Mouse (Mus musculus) cerebellum, postnatal 36 days (tissue): Measurements from ENCODE around the gene Il10ra.

ENCODE experiments used
- DNase-seq, 2 experiments: peaks; one replicate each; pipeline ENCODE4 v3.0.0; 2021 to 2022; ENCODE audit warnings: mixed read lengths in 2 of 2

Gene Il10ra

DNA sequence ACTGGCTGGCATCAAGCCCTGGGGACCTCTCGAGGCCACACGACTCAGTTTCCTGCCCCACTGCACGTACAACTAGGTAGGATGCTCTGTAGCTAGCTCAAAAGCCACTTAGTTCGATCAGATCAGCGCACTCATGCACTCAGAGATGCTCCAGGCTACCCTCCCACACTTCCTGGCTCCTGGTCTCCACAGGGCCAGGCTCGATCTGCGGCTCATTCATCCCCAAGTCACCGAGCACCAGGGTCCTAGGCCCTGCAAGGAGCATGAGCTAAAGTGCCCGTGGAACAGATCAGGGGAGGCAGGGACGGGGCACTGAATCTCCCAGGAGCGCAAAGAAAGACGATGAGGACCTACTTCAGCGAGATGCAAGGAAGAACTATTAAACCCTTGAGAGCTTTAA is 9.9 kb downstream of the Il10ra start:
- DNase-seq, result no peak

DNA sequence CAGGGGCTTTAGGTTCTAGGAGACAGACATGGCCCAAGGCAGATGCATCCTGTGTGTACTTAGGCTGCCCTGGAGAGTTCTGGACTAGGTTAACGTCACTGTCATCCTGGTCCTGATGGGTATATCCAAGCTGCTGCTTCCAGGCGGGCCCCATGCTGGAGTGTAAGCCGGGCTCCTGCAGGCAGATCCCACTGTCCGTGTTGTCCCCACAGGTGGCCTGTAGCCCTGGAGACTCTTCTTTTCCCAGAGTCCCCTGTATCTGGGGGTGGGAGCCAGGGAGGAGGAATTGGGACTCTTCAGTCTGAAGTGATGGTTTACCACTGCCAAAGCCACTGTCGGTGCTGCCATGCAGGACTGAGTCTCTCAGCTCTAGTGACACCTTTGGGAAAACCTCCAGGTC is 13.0 kb downstream of the Il10ra start:
- DNase-seq, result no peak

DNA sequence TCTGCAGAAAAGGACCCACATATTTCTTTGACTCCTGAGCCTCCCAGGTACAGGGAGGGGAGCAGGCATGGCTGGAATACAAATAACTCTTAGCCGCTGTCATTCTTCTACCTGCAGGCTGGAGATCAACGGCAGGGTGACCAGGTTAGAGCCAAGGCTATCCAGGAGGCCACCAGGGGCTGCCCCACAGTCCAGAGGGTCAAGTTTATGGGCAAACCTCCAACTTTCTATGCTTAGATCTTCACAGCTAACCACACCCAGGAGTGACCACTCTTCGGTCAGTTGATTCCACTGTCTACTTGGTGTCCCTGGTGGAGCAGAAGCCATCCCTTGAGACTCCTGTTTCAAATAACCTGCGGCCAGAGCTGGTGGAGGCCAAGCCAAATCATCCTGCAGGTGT is 13.5 kb downstream of the Il10ra start:
- no peak for DNase-seq

DNA sequence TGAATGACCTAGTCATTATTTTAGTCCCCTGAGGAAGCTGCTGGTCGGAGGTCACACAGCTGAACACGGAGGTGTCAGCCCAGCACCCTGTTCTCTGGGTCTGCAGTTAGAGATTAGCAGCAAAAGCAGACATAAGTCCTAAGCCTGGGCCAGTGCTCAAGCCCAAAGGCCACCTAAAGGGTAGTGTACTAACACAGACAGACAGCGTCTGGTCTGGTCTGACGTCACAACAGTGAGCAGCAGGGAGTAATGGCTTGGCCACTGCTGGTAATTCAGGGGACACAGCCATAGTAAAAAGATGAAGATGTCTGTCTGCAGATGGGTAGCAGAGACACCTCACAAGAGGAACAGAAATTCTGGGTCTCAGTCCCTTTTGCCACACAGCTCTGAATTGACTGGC is 14.3 kb downstream of the Il10ra start:
- no peak for DNase-seq

DNA sequence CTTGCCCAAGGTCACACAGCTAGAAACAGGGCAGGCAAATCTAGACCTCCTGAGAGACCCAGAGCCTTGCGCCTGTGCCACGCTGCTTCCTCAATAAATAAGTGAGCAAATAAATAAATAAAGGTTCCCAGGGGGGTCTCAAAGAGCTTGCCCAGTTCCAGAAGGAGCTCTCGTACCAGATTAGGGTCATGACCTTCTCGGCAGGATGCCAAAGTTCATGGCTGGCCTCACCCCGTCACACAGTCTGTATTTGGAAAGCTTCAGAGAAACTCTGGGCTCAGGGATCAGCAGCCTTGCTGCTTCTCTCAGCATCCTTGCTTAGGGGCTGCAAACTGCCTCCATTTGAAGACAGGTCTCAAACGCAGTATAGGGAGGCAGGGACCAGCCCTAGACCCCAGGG is 14.9 kb downstream of the Il10ra start:
- DNase-seq, result no peak

DNA sequence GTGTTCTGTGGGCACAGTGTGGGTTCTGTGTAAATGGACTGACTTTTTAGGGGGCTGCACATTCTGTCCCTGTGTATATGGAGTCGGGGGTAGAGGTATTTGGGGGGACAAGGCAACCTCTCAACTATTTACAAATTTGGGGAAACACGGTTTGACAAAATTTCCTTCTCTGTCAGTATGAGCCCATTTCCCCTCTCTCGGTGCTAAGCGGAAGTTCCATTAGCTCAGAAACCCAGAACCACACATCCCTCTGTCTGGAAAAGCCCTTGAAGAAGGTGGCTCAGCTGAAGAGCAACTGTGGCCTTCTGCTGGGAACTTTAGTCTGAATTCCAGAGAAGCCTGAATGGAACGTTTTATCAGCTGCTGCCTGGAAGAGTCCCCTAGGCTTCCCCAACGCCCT is 16.6 kb downstream of the Il10ra start:
- DNase-seq, result no peak

DNA sequence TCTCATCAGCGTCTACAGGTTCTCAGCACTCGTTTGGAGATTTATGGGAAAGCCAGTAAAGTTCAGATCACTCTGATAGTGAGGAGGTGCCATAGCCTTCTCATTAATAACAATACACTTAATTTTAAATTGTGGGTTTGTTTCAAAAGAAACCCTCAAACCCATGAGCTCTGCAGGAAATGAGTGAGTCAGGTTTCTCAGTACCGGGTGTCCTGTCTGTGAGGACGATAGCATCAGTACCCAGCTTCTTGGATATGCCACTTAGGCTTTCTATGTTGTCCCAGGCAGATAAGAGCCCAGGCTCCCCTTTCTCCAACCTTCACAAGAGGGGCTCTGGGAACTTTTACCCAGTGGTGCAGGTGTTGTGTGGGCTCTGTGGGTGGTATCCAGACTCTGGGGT is 17.0 kb downstream of the Il10ra start:
- DNase-seq, result no peak

DNA sequence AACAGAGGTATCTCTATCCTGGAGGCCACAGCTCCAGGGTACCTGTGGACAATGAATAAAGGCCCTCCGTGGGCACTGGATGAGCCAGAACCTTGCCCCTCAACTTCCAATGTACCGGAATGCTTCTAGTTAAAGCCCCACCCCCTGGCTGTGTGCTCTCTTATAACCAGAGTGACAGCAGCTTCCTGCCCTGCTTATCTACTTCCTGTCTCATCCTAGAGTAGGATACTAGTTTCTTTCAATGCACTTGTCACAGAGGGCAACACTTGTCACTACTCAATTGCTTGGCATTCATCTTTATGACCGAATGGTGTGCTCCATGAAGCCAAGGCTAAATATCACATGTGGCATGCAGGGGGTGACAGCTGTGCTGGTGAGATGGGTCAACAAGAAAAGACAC is 17.7 kb downstream of the Il10ra start:
- DNase-seq, result no peak

DNA sequence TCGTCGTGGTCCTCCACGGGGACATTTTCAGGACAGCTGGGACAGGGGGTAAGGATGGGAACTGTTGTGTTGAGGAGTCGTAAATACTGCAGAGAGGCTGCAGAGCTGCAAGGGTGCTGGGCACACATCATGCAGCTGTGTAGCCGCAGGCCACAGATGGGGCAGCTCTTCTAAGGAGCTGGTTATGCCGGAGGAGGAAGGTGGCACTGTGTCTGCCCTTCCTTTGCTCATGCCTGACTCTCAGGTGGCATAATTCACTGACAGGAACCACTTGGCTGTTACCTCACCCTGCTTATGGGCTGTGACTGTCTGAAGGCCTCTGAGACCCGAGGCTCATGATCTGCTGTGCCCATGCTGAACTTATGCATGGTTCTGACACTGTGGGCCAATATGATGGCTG is 18.6 kb downstream of the Il10ra start:
- DNase-seq, result no peak

DNA sequence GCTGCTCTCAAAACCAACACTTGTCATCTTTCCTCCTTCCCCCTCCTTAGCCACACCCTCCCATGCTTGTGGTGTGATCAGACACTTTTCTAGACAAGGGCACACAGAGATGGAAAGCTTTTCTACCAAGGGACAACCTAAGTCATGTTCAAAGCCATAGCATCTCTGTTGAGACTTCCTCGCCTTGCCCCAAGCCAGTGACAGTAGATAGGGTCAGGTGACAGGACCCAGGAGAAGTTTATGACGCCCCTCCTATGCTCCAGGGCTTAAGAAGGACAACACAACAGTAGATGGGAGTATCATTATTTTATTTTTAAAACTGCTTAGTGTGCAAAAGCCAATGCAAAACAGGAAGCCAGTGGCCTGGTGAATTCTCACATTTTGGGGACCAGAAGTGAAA is 21.4 kb downstream of the Il10ra start:
- DNase-seq, result no peak

DNA sequence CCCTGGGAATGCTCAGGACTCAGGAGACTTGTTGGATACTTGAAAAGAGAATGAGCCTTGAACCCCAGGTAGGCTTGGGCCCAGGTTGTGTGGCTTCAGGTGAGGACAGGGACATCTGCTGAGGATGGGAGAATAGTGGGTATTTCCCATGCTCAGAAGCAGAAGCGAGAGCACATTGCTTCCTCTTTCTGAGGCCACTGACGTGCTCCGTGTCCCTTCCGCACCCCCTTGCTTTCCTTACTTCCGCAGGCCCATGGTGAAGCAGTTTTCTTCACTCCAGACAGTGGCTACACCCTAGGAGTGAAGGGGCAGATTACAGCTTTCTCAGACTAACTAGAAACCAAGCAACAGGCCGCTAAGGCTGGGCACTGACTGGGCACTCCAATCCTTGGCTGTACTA is 22.9 kb downstream of the Il10ra start:
- DNase-seq, result no peak

DNA sequence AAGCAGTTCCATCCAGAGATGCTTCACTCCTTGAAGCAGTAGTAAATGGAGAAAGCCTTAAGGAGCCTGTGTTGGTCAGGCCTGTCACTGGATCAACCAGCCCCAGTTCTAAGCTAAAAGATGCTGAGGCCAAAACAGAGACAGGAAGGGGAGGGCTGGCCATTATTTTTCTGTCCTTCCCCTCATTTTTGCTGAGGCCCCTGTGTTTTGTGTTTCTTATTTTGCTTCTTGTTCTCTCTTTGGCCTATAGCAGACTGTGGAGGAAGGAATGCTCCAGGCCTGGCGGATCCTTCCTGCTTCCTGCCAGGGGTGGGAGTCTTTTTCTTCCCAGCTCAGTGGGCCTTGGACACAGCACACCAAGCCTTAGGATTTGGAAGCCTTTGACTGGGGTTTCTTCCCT is 23.5 kb downstream of the Il10ra start:
- DNase-seq, result no peak

DNA sequence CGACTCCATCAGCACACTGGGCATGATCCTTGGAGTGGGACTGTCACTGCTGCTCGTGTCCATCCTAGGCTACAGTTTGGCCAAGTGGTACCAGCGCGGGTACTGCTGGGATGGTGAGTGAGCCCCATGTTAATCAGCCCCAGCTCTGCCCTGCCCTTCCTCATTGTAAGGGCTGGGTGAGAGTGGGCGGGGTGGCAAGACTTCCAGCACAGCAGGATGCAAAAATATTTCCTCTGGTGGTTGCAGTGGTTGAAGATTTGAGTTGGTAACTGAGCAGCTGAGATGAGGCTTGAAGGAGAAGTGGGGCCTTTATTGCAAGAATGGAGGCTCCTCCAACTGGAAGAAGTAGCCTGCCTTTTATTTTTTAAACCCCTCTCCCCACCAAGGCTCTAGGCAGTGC is 27.6 kb downstream of the Il10ra start:
- DNase-seq, result no peak

DNA sequence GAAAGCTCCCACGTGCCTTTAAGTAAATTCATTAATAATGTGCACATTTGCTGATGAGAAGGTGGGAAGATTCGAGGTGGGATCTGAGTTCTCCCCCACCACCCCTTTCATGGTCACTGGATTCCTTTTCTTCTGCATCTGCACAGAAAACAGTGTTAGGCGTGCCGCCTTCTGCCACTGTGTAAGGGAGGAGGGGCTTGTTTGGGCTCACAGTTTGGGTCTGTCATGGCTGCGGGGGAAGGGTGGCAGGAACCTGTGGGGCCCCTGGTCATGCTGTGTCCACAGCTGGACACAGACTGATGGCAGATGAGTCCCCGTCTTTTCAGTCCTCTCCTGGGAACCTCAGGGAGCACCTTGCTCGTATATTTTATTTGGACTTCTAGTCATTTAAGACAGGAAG is 32.2 kb downstream of the Il10ra start:
- DNase-seq, result no peak

DNA sequence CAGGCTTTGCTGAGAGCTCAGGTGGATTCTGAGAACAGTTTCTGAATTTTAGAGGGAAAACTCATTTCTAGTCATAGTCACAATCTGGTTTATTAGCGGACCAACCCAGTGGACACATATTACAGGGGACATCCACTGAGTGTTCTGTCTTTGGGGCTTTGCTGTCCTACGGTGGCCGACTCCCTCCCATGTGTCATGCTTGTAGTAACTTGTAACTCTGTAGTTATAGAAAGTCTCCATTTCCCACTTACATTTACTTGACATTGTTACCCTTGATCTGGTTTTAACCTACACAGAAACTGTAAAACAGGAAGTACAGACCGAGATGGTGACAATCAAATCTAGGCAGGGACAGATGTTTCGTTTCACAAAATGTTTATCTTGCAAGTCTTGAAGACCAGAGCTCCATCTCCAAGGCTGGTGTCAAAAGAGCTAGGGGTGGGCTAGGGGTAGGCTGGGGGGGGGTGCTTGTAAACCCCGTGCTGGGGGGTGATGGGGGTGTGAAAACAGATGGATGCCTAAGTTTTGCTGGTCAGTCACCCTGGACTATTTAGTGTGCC is 33.2 kb downstream of the Il10ra start:
- DNase-seq, result no peak

DNA sequence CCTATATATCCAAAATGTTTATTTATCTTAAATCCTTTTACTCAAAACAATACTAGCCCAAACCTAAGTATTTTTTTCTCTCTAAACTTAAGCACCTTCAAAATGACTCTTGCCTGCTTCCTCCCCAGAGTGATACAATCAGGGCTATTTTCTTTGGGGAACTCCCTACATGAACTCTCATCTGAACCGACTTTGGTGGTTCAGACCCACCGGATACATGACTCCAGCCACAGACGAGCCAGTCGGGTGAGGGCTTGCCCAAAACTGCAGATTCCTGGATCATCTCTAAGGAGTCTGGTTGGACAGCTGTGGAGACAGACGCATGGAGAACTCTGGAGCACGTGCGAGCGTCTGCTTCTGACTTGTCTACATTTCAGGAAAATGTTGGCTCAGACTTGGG is 39.6 kb downstream of the Il10ra start:
- DNase-seq, result no peak

DNA sequence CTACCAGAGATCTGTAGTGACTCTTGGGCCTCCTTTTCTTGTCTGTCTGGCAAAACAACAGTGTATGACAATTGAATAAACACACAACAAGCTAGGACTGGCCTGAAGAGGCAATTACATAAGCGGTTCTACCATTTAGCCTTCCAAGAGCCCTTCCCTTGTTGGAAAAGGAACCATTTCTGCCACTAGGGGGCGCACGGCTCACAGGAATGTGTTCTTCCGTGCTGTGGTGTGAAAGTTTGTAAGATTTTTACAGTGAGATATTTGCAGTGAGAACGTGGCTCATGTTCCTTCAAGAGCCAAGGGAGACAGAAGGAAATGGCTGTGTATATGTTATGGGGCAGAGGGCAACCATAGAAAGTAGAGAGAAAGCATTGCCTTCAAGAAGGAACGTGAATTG is 47.4 kb downstream of the Il10ra start:
- DNase-seq, result peak; percentile 94 to 97

DNA sequence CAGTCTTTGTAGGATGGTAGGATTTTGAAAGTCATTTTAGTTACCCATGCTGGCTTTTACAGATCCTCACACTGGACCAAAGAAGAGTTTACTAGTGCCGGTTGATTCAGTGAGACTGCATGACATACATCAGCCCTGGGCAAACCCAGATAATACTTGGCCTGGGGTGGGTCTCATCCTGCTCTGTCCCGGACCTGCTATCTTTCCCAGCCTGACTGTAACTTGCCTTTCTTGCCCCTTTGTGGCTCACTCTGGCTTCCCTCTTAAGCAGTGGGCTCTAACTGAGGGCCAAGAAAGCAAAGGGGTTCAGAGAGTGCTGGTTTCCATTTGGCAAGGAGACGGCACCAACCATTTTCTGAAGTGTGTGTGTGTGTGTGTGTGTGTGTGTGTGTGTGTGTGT is 49.3 kb downstream of the Il10ra start:
- no peak for DNase-seq

DNA sequence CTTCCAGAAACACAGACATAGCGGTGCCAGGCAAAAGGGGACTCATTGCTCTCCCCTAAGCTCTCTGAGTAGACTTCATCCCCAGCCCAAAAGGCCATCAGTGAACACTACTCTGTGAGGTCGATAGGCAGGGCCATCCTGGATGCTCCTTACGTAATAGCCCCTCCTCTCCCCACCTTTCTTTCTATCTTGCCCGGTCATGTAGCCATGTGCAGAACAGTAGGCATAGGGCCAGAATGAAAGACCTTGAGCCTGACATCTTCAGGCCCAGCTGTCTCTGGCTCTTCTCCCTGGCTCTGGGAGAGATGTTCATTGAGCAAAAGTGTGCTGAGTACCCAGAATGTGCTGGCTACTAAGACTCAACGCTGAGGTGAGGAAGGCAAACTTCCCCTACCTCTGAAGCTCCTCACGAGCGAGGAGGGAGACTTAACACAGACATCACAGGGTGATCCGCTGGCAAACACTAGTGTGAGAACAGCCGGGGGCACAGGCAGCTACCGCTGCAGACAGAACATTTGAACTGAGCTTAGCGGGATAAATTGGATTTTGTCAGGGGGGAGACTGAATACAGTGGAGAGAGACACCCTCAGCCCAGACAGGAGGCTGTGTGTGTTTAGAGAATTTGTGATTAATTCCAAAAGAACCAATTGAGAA is 53.3 kb downstream of the Il10ra start:
- DNase-seq, result peak; percentile 9 to 12

DNA sequence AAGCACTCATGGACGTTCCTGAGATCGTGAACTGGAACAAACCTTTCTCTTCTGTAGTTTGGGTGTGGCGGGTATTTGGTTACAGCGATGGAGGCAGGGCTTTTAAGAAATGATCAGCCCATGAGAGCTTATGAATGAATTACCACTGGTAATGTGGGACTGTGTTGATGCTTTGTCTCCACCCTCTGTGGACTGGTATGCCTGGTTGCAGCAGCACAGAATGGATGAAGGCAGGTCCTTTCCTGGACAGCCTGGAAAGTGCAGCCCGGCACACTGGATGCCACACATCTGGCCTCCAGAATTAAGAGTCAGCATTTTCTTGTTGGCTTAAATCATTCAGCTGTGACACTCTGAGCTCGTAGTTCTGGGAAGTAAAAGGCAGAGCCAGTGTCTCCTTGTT is 56.9 kb downstream of the Il10ra start:
- no peak for DNase-seq

DNA sequence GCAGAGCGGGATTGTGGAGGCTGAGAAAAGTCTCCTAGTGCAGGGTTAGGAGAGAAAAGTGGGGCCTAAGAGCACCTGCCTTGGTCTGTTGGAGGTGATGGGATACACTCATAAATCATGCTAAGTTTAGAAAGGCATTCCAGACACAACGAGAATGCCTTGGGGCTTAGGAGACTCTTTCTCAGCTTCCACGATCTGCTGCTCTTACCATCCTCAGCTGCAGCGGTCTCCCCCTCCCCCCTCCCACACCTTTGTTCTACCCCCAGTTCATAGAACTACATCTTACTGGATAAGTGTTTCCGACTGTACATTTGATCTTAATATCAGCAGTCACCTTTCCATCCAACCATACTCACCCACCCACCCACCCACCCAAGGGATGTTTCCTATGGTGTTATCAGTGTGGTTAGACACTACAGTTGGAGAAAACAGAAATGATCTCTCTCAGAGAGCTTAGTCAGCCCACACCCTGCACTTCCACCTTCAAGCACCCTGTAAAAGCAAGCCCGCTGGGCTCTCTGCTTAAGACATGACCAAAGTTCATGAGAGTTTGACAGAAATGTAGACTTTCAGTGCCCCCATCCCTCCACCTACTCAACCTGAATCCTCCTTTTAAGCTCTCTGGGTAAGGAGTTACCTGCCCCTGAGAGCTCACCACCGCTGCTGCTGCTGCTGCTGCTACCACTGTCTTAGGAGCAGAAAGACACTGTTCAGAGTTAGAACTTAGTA is 61.8 kb downstream of the Il10ra start:
- DNase-seq, result no peak

DNA sequence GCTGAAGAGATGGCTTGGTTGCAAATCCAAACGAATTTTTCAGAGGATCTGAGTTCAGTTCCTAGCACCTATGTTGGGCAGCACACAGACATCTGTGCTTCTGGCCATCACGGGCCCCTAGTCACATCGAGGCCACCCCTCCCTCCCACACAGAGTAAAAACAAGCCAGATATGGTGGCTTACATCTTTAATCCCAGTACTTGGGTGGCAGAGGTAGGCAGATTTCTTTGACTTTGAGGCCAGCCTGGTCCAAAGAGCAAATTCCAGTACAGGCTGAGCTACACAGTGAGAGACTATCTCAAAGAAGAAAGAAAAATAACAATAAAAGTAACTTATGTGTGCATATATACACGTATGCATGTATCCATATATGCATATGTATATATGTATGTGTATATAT is 62.8 kb downstream of the Il10ra start:
- no peak for DNase-seq

DNA sequence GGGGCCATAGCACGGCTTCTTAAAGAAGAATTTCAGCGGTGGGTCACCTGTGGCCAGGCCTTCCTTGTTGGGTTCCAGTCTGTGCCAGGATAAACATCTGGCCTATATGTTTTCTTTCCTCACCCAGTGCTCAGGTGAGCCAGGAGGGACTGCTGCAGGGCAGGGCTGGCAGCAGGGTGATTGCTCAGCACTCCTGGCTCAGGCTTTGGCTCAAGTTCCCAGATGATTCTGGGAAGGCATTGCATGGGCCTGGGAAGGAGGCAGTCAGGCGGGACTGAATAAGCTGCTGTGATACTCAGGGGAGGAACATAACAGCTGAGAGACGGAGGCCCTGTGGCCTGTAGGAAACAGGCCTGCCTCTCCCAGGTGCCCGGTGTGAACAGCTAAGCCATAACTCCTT is 63.8 kb downstream of the Il10ra start:
- DNase-seq, result no peak
